Comparison of ENCODE assay signal across 25 mouse cellular contexts in genomic region chr1:143000216-143000615, GRCm38 (mm10).
DNase-seq lines count a peak whose midpoint lies in the region; ATAC-seq and TF ChIP-seq lines count a peak whose summit lies in the region.
"Had no signal": no experiment of that assay in that cellular context is flagged by ENCODE, and none has a peak within 500 bp of the region (broad histone marks: within the 10 kb centered on the region; RNA-seq: fewer than 3 reads in every experiment).

No protein-coding gene starts in this region.

- H3K27ac ChIP-seq in CH12.LX (ENCODE audit: insufficient read depth, low read depth) = no peak overlapping the region
- H3K27ac ChIP-seq: embryonic facial prominence, embryonic 15.5 days; forebrain, embryonic 10.5 days; gastrocnemius, adult 2 months; heart, adult 2 months; heart, embryonic 15.5 days; hindbrain, embryonic 15.5 days had no signal

- TF ChIP-seq CTCF in CH12.LX (conservative IDR thresholded peaks at IDR 0.05 in 1 of 2, IDR thresholded peaks at IDR 0.05 in 1 of 2; ENCODE audit: low read depth in 2 of 2, low read length in 2 of 2) = no peak

- no peak overlapping the region for H3K9ac ChIP-seq in CH12.LX (ENCODE audit: insufficient read depth, low read depth)
- H3K9ac ChIP-seq: embryonic facial prominence, embryonic 15.5 days; heart, embryonic 15.5 days; hindbrain, embryonic 15.5 days had no signal

- H3K79me2 ChIP-seq in CH12.LX (replicated peaks; ENCODE audit: control insufficient read depth, extremely low read depth, insufficient read depth, poor library complexity, severe bottlenecking) = no peaks in the 10 kb centered on the region

- TF ChIP-seq EP300 in CH12.LX (IDR thresholded peaks at IDR 0.05; ENCODE audit: low read length) = no peak

- H3K27me3 ChIP-seq in CH12.LX (replicated peaks) = no peaks in the 10 kb centered on the region
- H3K27me3 ChIP-seq: embryonic facial prominence, embryonic 15.5 days; heart, embryonic 15.5 days; hindbrain, embryonic 15.5 days; Patski had no signal

- in situ Hi-C loops in CH12.LX (cut with MboI; ENCODE audit: low pct_ligation_motif_present, low pct_unique_long_range_greater_than_20kb, low sequenced_read_pairs) = no loop called here

- peak; percentile 99 for ATAC-seq in common myeloid progenitor, adult 5-6 weeks (replicated peaks; ENCODE audit: low read depth, poor library complexity, severe bottlenecking)
- ATAC-seq in megakaryocyte progenitor cell, adult 5-6 weeks (replicated peaks; ENCODE audit: poor library complexity) = peak; percentile 98
- ATAC-seq: activated CD4-positive, CD25-positive, alpha-beta regulatory T cell, adult 4 months; forebrain, embryonic 14.5 days; Patski had no signal

- no peak overlapping the region for H3K4me2 ChIP-seq in CH12.LX (ENCODE audit: insufficient read depth, low read depth, poor library complexity, severe bottlenecking)
- H3K4me2 ChIP-seq: embryonic facial prominence, embryonic 15.5 days; heart, embryonic 11.5 days; heart, embryonic 15.5 days; hindbrain, embryonic 15.5 days had no signal

- H3K4me1 ChIP-seq in CH12.LX (ENCODE audit: control insufficient read depth in 1 of 2, insufficient read depth in 2 of 2) = no peaks in the 10 kb centered on the region
- H3K4me1 ChIP-seq: embryonic facial prominence, embryonic 15.5 days; forebrain, embryonic 10.5 days; heart, embryonic 15.5 days; hindbrain, embryonic 15.5 days had no signal

- no peak for TF ChIP-seq POLR2A in CH12.LX (IDR thresholded peaks at IDR 0.05; ENCODE audit: low read depth, low read length)

- dilution Hi-C loops in CH12.LX (cut with MboI; ENCODE audit: extremely low pct_ligation_motif_present, extremely low pct_unique_long_range_greater_than_20kb, low sequenced_read_pairs) = no loop called here

- peak; percentile 52 for DNase-seq in heart, adult 11 months
- DNase-seq in heart, postnatal 4 days = no peak
- peak; percentile 1 for DNase-seq in CH12.LX (ENCODE audit: extremely low read depth)
- no peak for DNase-seq in testis, postnatal 10 days (ENCODE audit: low spot score)
- DNase-seq in lung, postnatal 10 days = no peak
- no peak for DNase-seq in thymus, postnatal 10 days (ENCODE audit: low spot score in 2 of 2)
- DNase-seq: adrenal gland, postnatal 14 days; cerebellum, adult 2 months; cerebellum, postnatal 10 days; embryo, embryonic 11 days; gastrocnemius, adult 2 months; gastrocnemius, postnatal 36 days; heart, adult 2 months; heart, postnatal 14 days had no signal

- peaks cover 2% of the 10 kb centered on the region for H3K9me3 ChIP-seq in CH12.LX (replicated peaks; ENCODE audit: low read length)
- H3K9me3 ChIP-seq: embryonic facial prominence, embryonic 15.5 days; forebrain, embryonic 10.5 days; heart, embryonic 15.5 days; hindbrain, embryonic 15.5 days had no signal

- H3K4me3 ChIP-seq in CH12.LX (replicated peaks in 1 of 3; ENCODE audit: low read depth in 2 of 3, low read length in 2 of 3, poor library complexity in 1 of 3) = no peak overlapping the region
- H3K4me3 ChIP-seq: embryonic facial prominence, embryonic 15.5 days; erythroblast, embryonic 14.5 days; forebrain, embryonic 10.5 days; gastrocnemius, adult 2 months; heart, adult 2 months; heart, embryonic 15.5 days; hindbrain, embryonic 15.5 days had no signal

- no peaks in the 10 kb centered on the region for H3K36me3 ChIP-seq in CH12.LX (replicated peaks in 1 of 2; ENCODE audit: control insufficient read depth in 1 of 2, insufficient read depth in 1 of 2, low read length in 1 of 2)
- H3K36me3 ChIP-seq: embryonic facial prominence, embryonic 15.5 days; forebrain, embryonic 10.5 days; heart, embryonic 15.5 days; hindbrain, embryonic 15.5 days had no signal

- no peak for TF ChIP-seq RAD21 in CH12.LX (IDR thresholded peaks at IDR 0.05; ENCODE audit: low read depth, low read length)

TF ChIP-seq in CH12.LX, 34 proteins besides CTCF, POLR2A, EP300 and RAD21:
- no peak for TF ChIP-seq KAT2A (IDR thresholded peaks at IDR 0.05; ENCODE audit: insufficient replicate concordance, low read length)
- no peak for TF ChIP-seq UBTF (IDR thresholded peaks at IDR 0.05; ENCODE audit: low read depth, low read length)
- TF ChIP-seq USF2 (conservative IDR thresholded peaks at IDR 0.05; ENCODE audit: low read depth, low read length) = no peak
- no peak for TF ChIP-seq JUN (IDR thresholded peaks at IDR 0.05; ENCODE audit: insufficient read depth, low read depth, low read length)
- TF ChIP-seq TBP (conservative IDR thresholded peaks at IDR 0.05; ENCODE audit: low read depth, low read length) = no peak
- TF ChIP-seq GABPA (IDR thresholded peaks at IDR 0.05; ENCODE audit: insufficient replicate concordance, low read depth, low read length) = no peak
- TF ChIP-seq JUND (conservative IDR thresholded peaks at IDR 0.05; ENCODE audit: low read depth, low read length) = no peak
- TF ChIP-seq MAFK (IDR thresholded peaks at IDR 0.05; ENCODE audit: insufficient replicate concordance, low read length) = no peak
- no peak for TF ChIP-seq POLR2AphosphoS2 (IDR thresholded peaks at IDR 0.05; ENCODE audit: low read depth, low read length)
- no peak for TF ChIP-seq USF1 (IDR thresholded peaks at IDR 0.05; ENCODE audit: low read depth, low read length)
- TF ChIP-seq TCF12 (IDR thresholded peaks at IDR 0.05; ENCODE audit: low read depth, low read length) = no peak
- no peak for TF ChIP-seq ZMIZ1 (IDR thresholded peaks at IDR 0.05; ENCODE audit: low read depth, low read length)
- no peak for TF ChIP-seq NELFE (IDR thresholded peaks at IDR 0.05; ENCODE audit: low read depth, low read length)
TF ChIP-seq in CH12.LX: peak in this region for 0.

Comparison
In these comparisons a context has a peak if more than half of its experiments do, and no peak if none do; other contexts are left out.
1. DNase-seq: peak in heart, adult 11 months (single experiment) and CH12.LX (single experiment); none in heart, postnatal 4 days (single experiment), testis, postnatal 10 days (single experiment), lung, postnatal 10 days (single experiment) and thymus, postnatal 10 days (0 of 2).